Mouse (Mus musculus): ENCODE results near the gene Atp5c1. TPM values are rescaled to one million over a fixed set of nuclear protein-coding genes. Genes with fewer than 3 reads are reported as not detected.
A peak's percentile ranks its signal among the peaks of the same experiment; 100 is the strongest.

Atp5c1 gene
- polyA plus RNA-seq, 1 experiment from 2014 or later, result 585 TPM

- DNase-seq (ENCODE audit: low spot score) (no peak), ATAC-seq (replicated peaks; ENCODE audit: low FRiP score) (no peak; the same call in 1 of the 2 replicates)
- no peaks in the 10 kb centered on the region for H3K27me3 ChIP-seq (replicated peaks; ENCODE audit: control insufficient read depth, insufficient read depth, low read length)
- H3K9me3 ChIP-seq (ENCODE audit: control insufficient read depth, low read length), result no peaks in the 10 kb centered on the region
- H3K4me2 ChIP-seq, result peak overlapping the region; percentile 19
- no peak overlapping the region for H3K9ac ChIP-seq (ENCODE audit: low read depth, low read length)
- WGBS, result 32% methylated on average over 4 of the region's 4 CpGs
- H3K4me1 ChIP-seq (replicated peaks; ENCODE audit: control insufficient read depth, insufficient read depth, low read length), result peaks cover 22% of the 10 kb centered on the region
- no peaks in the 10 kb centered on the region for H3K36me3 ChIP-seq (ENCODE audit: control insufficient read depth, insufficient read depth, low read length)
- H3K4me3 ChIP-seq (ENCODE audit: low read depth, low read length), result no peak overlapping the region
- H3K27ac ChIP-seq (ENCODE audit: low read depth, low read length), result no peak overlapping the region
Measured at GRCm38 (mm10) chr2:10008593-10008992, 71.7 kb downstream of the Atp5c1 start.

Other genes with a start within 250 kb of the Atp5c1 start
- gene 4930412O13Rik, start 199.3 kb downstream of the Atp5c1 start, polyA plus RNA-seq (2014; fragmentation: Nextera tagmentation; extraction: Ambion mirVana), result not detected in 2 replicates
- not detected in 2 replicates for gene 9230102O04Rik, start 191.0 kb downstream of the Atp5c1 start, polyA plus RNA-seq (2014; fragmentation: Nextera tagmentation; extraction: Ambion mirVana)
- gene Gata3, start 190.5 kb downstream of the Atp5c1 start, polyA plus RNA-seq (2014; fragmentation: Nextera tagmentation; extraction: Ambion mirVana), result 4.0 and 4.8 TPM in 2 replicates
- gene Taf3, start 31.9 kb downstream of the Atp5c1 start, polyA plus RNA-seq (2014; fragmentation: Nextera tagmentation; extraction: Ambion mirVana), result 14.9 and 18.6 TPM in 2 replicates
- 35.3 and 37.9 TPM in 2 replicates for gene Kin, start 83 bp upstream of the Atp5c1 start, polyA plus RNA-seq (2014; fragmentation: Nextera tagmentation; extraction: Ambion mirVana)
- 259 and 294 TPM in 2 replicates for gene Itih2, start 50.9 kb upstream of the Atp5c1 start, polyA plus RNA-seq (2014; fragmentation: Nextera tagmentation; extraction: Ambion mirVana)
- gene Itih5, start 73.1 kb upstream of the Atp5c1 start, polyA plus RNA-seq (2014; fragmentation: Nextera tagmentation; extraction: Ambion mirVana), result 7.7 and 7.8 TPM in 2 replicates